Mouse (Mus musculus) testis, adult 2 months (tissue): ENCODE results near the gene Erich4.

Experiments used
- CTCF ChIP-seq: fragments of 200-500 bp; IDR thresholded peaks from 2 replicates; pipeline ENCODE4 v1.5.1; 2012; ENCODE audit warnings: low read depth, mild to moderate bottlenecking, inconsistent platforms, low read length, moderate library complexity; ENCODE audit not compliant: control insufficient read depth, insufficient read depth, insufficient replicate concordance
- POLR2A ChIP-seq: fragments of 200-500 bp; IDR thresholded peaks from 2 replicates; pipeline ENCODE4 v1.6.1; 2012; ENCODE audit warnings: low read depth, mild to moderate bottlenecking, inconsistent platforms, low read length, moderate library complexity; ENCODE audit not compliant: control insufficient read depth

DNA sequence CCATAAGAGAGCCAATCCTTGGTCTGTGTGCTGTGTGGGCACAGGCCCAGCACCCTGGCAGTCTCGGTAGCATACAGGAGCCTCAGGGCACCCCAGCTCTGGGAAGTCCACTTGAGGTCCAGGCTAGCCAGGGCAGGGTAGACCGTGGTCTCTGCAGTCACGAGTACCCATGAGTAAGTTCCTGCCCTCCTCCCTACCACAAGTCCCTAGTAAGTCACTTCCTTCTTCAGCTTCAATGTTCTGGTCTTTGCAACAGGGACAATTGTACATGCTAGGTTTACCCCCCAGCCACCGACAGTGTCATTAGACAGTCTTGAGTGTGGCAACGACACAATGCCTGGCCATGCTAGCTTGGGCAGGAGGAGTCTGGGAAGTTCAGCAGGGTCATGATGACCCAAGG is 17.0 kb upstream of the Erich4 start:
- TF ChIP-seq POLR2A (no peak), CTCF (no peak)
